Mouse (Mus musculus): ENCODE results near the gene Procr. TPM values are rescaled to one million over a fixed set of nuclear protein-coding genes. Genes with fewer than 3 reads are reported as not detected.
A peak's percentile ranks its signal among the peaks of the same experiment; 100 is the strongest.

Gene Procr
- total RNA-seq, 2 experiments from 2014 or later, result 14.2 to 14.9 TPM

GRCm38 (mm10) chr2:155749394-155749793 lies 1.5 kb upstream of the Procr start:
- DNase-seq (ENCODE audit: low spot score in 2 of 2), result no peak

- peak in 1 of 2 experiments; percentile 40 for DNase-seq (ENCODE audit: low spot score in 2 of 2)
Observed at GRCm38 (mm10) chr2:155755746-155756145, 4.8 kb downstream of the Procr start.

- DNase-seq (ENCODE audit: low spot score in 2 of 2), result no peak
Observed at GRCm38 (mm10) chr2:155756855-155757566, 6.1 kb downstream of the Procr start.

GRCm38 (mm10) chr2:155764679-155765418 lies 13.9 kb downstream of the Procr start:
- DNase-seq (ENCODE audit: low spot score in 2 of 2), result peak; percentile 58 to 79

DNA sequence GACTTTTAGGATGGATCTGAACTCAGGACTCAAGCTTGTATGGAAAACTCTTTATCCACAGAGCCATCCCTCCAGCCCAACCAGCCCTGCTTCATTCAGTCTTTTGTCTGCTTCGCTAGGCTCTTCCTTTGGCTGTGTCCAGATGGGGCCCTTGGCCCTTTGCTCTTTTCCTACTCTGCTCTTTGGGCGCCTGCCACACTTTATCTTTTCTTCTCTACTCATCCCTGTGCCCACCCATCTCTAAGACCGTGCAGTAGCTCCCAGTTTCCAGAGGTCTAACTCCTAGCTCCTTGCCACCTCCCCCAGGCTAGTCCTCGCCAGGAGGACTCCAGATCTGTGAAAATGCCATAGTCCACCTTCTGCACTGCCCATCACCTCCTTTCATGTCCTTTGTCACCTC lies 22.7 kb downstream of the Procr start:
- no peak for DNase-seq (ENCODE audit: low spot score in 2 of 2)

DNA sequence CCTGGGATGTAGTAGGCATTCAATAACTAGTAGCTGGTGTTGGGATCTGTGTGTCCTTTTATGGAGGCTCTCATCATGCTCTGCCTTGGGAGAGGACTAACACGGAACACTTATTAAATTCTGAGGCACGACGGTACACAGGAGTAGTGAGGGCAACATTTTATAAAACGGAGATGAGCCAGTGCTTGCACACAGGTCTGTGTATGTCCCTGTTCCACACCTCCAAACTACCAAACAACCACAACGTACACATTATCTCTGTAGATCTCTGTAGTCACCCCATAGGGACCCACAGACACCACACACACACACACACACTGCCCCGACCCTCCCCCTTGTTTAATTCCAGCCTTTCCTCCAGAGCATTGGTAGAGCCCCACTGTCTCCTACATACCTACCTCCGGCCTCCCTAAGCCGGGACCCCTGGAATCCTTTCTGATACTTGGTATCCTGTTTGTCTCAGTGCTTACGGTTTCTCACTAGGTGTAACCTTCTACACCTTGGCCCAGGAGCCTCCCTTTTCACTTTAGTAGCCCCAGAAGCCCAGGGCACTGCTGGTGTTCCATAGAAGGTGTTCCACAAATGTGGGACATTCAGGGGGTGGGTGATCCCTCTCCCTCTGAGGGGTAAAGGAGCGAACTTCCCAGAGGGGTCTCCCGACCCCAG lies 23.5 kb downstream of the Procr start:
- no peak for DNase-seq (ENCODE audit: low spot score in 2 of 2)

- no peak for DNase-seq (ENCODE audit: low spot score in 2 of 2)
Observed at GRCm38 (mm10) chr2:155774927-155775684, 24.2 kb downstream of the Procr start, which contains the start of gene Mmp24. Gene Mmp24, plus strand, starts transcription at chr2:155775342.

DNA sequence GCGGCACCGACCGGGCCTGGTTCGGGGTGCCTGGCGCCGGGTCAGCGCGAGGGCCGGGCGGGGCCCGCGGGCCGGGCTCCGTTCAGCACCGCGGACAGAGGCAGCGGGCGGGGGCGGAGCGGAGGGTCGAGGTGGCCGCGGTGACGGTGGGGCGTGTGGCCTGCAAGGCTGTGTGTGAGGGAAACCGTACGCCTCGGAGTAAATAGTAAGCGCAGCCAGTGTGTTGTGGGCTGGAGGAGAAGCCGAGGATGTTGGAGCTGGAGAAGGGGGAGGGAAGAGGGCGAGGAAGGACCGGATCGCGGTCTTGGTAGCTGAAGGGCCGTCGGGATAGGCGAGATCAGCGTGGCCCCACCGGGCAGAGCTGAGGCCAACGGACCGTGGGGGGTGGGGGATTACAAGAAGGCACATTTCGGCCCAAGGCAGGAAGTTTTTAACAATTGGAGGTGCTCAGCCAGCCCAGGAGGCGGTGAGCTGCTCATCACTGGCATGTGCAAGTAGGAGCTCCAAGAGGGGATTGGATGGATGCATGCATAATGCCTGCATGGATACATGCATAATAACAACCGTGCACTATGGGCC lies 24.9 kb downstream of the Procr start:
- peak; percentile 58 to 74 for DNase-seq (ENCODE audit: low spot score in 2 of 2)

DNA sequence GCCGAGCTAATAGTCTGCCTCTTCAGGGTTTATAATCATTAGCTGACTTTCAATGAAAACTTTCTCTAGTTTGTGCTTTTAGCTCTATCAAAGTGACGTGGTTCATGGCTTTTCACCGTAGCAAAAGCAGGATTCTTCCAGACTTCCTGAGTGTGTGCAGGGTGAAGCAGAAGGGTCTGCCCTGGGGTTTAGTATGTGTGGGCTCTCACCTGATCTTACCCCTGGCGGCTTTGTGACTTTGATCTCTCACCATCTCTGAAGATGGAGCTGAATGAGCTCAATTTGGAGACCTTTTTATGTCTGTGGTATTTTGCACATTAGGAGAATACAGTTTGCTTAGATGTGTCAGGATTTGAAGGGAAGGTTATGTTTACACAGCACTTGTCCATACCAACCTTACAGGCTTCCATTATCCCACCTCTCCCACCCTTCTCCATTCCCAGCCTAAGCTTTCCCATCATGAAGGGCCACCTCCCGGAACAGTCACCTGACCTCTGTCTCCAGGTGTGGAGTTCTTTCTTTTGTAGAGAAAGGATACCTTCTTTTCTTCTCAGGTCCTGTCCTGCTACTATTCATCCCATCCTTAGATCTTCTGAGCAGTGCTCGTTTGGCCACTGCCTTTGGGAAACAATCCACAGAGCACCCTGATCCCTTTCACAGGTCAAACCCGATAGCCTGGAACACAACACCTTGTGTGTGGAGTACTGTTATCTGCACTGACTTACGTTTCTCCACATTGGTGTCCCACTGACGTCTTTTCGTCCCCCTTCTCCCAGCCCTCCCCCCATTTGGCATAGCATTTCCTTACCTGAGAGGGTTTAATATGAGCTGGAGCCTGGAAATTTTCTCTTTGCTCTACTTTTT lies 26.1 kb downstream of the Procr start:
- DNase-seq (ENCODE audit: low spot score in 2 of 2), result no peak

DNA sequence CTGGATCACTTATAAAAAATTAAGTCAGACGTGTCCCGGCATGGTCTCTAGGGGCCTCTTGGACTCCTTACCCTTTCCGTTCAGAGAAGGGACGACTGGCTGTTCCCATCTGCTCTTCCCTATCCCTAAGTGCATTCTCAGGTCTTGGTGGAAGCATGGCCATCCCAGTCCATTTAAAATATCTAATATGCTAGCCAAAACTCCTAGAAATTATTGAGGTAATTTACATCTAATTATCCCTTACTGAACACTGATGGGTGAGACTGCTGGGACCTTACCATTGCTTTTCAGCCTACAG lies 26.7 kb downstream of the Procr start:
- DNase-seq (ENCODE audit: low spot score in 2 of 2), result no peak

DNA sequence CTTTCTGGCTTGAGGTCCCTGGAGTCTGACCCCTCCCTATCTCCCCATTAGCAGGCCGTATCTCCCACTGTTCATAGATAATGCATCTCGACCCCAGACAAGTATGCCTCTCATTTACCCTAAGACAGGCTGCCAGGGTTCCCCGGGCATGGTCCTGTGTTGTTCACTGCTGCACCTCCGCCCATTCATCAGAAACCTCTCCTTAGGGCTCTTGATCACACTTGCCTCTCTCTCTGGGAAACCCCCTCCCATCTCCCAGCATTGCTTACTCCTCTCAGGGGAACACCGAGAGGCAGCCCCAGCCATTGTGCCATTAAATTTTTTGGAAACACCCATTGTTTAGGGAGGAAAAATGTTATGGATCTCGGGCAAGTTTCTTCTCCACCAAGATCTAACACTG lies 27.1 kb downstream of the Procr start:
- DNase-seq (ENCODE audit: low spot score in 2 of 2), result no peak

DNA sequence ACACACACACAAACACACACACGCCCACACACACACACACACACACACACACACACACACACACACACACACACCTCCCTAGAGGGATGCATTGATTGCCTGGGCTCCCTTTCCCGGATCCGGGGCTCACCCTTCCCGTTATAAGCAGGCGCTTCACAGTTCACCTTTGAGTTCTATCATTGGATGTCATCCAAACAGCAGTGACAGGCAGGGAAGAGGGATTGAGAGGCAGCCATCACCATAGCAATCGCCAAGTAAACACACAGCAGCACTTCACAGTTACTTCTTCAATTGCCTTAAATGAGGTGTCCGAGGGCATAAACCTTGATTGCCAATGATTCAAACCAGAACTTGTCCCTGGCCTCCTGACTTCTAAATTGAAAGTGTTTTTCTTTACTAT lies 28.1 kb downstream of the Procr start:
- DNase-seq (ENCODE audit: low spot score in 2 of 2), result no peak

- DNase-seq (ENCODE audit: low spot score in 2 of 2), result no peak
Observed at GRCm38 (mm10) chr2:155779506-155779905, 28.6 kb downstream of the Procr start.

- no peak for DNase-seq (ENCODE audit: low spot score in 2 of 2)
Observed at GRCm38 (mm10) chr2:155784534-155784933, 33.6 kb downstream of the Procr start.

GRCm38 (mm10) chr2:155786905-155787304 lies 36.0 kb downstream of the Procr start:
- DNase-seq (ENCODE audit: low spot score in 2 of 2), result no peak

- no peak for DNase-seq (ENCODE audit: low spot score in 2 of 2)
Observed at GRCm38 (mm10) chr2:155787949-155788931, 37.3 kb downstream of the Procr start.

DNA sequence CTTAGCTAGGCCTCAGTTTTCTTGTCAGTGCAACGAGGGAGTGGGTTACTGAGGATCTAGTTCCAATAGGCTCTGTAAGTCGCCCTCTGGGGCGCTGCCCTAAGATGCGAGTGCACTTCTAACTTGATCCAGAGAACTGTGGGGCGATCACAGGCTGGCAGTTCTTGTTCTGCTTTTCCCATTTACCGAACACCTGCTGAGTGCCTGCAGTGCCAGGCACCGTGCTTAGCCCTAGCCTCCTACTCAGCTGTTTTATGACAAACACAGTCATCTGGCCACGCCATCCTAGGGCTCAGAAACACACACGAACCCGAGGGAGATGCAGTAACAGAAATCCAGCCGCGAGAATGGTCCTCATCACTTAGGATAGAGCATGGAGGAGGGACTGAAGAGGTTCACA lies 42.0 kb downstream of the Procr start:
- DNase-seq (ENCODE audit: low spot score in 2 of 2), result no peak

DNA sequence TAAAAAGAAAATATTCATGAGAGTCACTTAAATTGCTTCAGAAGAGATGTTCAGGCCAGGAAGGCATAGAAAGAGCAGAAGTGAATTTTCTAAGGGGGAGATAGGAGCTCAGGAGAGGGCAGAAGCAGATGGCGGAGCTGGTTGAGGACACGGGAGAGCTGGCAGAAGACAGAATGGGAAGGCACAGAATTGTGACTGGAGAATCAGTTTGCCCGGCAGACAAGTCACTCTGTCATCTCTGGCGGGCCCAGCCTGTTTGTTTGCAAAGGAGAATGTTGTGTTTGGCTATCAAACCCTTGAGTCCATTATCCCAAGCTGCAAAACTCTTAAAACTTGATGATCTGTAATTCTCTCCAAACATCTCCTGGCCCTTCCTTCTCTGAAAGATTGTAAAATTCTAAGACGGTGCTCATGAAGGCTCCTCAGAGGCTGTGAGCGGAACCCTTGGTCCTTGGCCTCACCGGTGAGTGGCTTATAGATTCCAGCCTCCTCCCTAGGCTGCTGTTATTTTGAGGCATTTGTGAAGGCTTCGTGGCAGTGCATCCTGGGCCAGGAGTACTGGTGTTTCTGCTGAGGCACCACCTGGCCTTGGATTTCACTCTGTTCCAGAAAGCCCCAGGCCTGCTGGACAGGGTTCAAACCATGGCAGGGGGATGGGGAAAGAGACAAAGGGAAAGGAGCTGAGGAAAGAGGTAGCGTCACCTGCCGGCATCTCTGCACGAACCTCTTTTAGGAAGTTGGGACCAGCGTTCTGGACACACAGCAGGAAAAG lies 43.9 kb downstream of the Procr start:
- no peak for DNase-seq (ENCODE audit: low spot score in 2 of 2)
